Mouse (Mus musculus) hindbrain, embryonic 16.5 days (tissue): ENCODE measurements around the gene Spns2. TPM values are rescaled to one million over a fixed set of nuclear protein-coding genes. Genes with fewer than 3 reads are reported as not detected.

Experiments used
- ATAC-seq: fragments of 200-750 bp; cut with Nextera tagmentation; 2 replicates; pipeline ENCODE4 v1.8.0; 2017; ENCODE audit warnings: moderate TSS enrichment, moderate library complexity
- H3K27ac ChIP-seq: fragments of 300-500 bp; sonication (generic); 2 replicates; pipeline ENCODE4 v1.5.1; 2014; ENCODE audit warnings: low read depth, mild to moderate bottlenecking, control low read depth, low read length, moderate library complexity
- H3K27me3 ChIP-seq: fragments of 300-500 bp; sonication (generic); replicated peaks from 2 replicates; pipeline ENCODE4 v1.6.1; 2014; ENCODE audit warnings: low read length; ENCODE audit not compliant: control insufficient read depth, insufficient read depth
- H3K36me3 ChIP-seq: fragments of 300-500 bp; sonication (generic); 2 replicates; pipeline ENCODE4 v1.6.1; 2014; ENCODE audit warnings: mild to moderate bottlenecking, low read length, moderate library complexity, mixed read lengths; ENCODE audit not compliant: control insufficient read depth, insufficient read depth
- H3K4me1 ChIP-seq: fragments of 300-500 bp; sonication (generic); 2 replicates; pipeline ENCODE4 v1.6.1; 2014; ENCODE audit warnings: low read depth, low read length; ENCODE audit not compliant: control insufficient read depth, insufficient read depth
- H3K4me2 ChIP-seq: fragments of 300-500 bp; sonication (generic); 2 replicates; pipeline ENCODE4 v1.6.1; 2014; ENCODE audit warnings: mild to moderate bottlenecking, low read length, control low read depth, moderate library complexity
- H3K4me3 ChIP-seq: fragments of 300-500 bp; sonication (generic); 2 replicates; pipeline ENCODE4 v1.5.1; 2014; ENCODE audit warnings: mild to moderate bottlenecking, low read length, control low read depth, moderate library complexity
- H3K9ac ChIP-seq: fragments of 300-500 bp; sonication (generic); 2 replicates; pipeline ENCODE4 v1.6.1; 2014; ENCODE audit warnings: low read depth, mild to moderate bottlenecking, control low read depth, low read length, moderate library complexity
- H3K9me3 ChIP-seq: fragments of 300-500 bp; sonication (generic); 2 replicates; pipeline ENCODE4 v1.6.1; 2014; ENCODE audit warnings: mild to moderate bottlenecking, low read length, moderate library complexity; ENCODE audit not compliant: control insufficient read depth
- WGBS: fragments of 180-500 bp; shearing (Covaris S2); extraction: QIAGEN DNeasy Blood & Tissue Kit; methylation state at CpG from one replicate; pipeline ENCODE4 v1.1.7; 2014; 5-methylcytosine and 5-hydroxymethylcytosine counted together
- polyA plus RNA-seq: library from polyadenylated mRNA; unstranded; fragments of >200 nt; fragmentation: Nextera tagmentation; extraction: Ambion mirVana; gene quantifications from 2 replicates; pipeline ENCODE4 v1.2.1, GENCODE M21; 2015

Spns2 gene
- polyA plus RNA-seq, 1 experiment from 2014 or later, result 6.0 TPM

DNA sequence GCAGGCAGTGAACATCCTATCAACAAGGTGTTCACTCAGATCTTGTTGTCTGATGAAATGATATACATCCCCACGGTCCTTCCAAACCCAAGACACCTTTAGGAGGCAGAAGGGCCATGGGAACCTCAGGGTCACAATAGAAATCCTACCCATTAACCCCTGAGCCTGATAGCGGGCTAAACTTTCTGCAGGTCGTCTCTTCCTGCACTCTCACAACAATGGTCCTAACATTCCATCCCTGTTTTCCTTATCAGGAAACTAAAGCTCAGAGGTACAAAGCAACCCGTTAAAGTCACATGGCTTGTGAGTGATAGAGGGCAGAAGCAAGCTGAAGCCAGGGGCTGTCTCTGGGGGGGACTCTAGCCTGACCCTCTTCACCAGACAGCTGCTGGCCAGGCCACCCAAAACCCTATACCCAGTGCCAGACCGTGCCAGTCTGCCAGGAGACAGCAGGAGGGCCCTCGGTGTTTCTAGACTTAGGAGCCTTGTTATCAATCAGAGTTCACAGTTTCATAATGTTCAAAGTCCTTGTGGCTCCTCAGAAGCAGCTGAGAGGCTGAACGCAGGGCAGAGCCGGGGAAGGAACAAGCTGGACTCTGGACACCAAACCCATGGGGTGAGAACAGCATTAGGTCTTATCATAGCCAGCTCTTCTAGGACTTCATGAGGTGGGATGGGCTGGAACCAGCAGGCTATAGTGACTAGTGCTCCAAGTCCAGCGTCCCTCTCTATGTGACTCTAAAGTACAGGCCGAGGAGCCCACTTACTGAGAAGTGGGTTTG, 14.5 kb upstream of the Spns2 start:
- ATAC-seq, result no peak
- H3K27ac ChIP-seq, result no peak overlapping the region
- H3K4me2 ChIP-seq, result no peak overlapping the region
- peaks cover 12% of the 10 kb centered on the region for H3K4me1 ChIP-seq
- H3K27me3 ChIP-seq, result no peaks in the 10 kb centered on the region
- no peaks in the 10 kb centered on the region for H3K36me3 ChIP-seq
- H3K9me3 ChIP-seq, result no peaks in the 10 kb centered on the region
- H3K4me3 ChIP-seq, result no peak overlapping the region
- 73% methylated on average over 10 of the region's 10 CpGs for WGBS
- H3K9ac ChIP-seq, result no peak overlapping the region

DNA sequence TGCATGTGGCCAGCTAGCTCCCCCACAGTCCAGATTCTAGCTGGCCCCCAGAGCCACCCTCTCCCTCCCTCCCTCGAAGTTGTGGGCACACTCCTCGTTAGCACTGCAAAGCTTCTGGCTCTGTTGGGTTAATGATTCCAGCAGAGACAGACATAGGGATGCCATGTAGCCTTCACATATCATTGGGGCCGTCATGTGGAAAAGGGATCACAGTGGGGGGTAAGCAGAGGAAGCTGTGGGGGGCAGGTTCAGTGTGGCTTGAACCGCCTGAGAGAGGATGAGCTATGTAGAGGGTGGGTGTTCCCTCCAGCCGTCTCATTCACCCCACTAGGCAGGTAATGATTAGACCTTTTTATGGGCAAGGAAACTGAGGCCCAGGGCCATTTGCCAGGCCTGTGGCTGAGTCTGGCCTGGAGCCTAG, 13.8 kb upstream of the Spns2 start:
- 18% methylated on average over 5 of the region's 5 CpGs for WGBS
- H3K4me3 ChIP-seq, result no peak overlapping the region
- H3K9me3 ChIP-seq, result no peaks in the 10 kb centered on the region
- H3K9ac ChIP-seq, result no peak overlapping the region
- no peaks in the 10 kb centered on the region for H3K36me3 ChIP-seq
- H3K4me1 ChIP-seq, result peaks cover 12% of the 10 kb centered on the region
- ATAC-seq, result no peak
- H3K27me3 ChIP-seq, result no peaks in the 10 kb centered on the region
- H3K27ac ChIP-seq, result no peak overlapping the region
- H3K4me2 ChIP-seq, result no peak overlapping the region

DNA sequence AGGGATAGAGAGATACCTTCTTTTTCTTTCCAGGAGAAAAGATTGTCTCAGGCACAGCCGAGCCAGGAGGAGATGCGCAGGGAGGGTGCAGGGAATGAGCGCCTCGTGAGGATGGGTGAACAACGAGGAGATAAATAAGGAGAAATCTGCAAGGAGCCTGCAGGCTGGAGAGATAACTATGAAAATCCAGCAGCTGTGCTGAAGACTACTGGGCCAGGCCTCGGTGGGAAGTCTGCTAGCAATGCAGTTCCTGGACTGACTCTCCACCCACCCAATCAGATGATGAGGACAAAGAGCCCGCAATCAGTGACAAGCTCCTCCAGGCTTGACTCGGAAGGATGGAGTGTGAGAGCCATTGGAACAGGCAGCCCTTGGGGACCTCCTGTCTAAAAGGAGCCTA, 12.5 kb upstream of the Spns2 start:
- no peak for ATAC-seq
- 12% methylated on average over 8 of the region's 8 CpGs for WGBS
- Histone ChIP-seq H3K4me1 (peaks cover 14% of the 10 kb centered on the region), H3K4me2 (no peak overlapping the region), H3K27me3 (no peaks in the 10 kb centered on the region), H3K36me3 (no peaks in the 10 kb centered on the region), H3K9ac (peak overlapping the region; percentile 20; the same call in 1 of the 2 replicates), H3K4me3 (no peak overlapping the region), H3K27ac (no peak overlapping the region; the same call in 1 of the 2 replicates), H3K9me3 (no peaks in the 10 kb centered on the region)

DNA sequence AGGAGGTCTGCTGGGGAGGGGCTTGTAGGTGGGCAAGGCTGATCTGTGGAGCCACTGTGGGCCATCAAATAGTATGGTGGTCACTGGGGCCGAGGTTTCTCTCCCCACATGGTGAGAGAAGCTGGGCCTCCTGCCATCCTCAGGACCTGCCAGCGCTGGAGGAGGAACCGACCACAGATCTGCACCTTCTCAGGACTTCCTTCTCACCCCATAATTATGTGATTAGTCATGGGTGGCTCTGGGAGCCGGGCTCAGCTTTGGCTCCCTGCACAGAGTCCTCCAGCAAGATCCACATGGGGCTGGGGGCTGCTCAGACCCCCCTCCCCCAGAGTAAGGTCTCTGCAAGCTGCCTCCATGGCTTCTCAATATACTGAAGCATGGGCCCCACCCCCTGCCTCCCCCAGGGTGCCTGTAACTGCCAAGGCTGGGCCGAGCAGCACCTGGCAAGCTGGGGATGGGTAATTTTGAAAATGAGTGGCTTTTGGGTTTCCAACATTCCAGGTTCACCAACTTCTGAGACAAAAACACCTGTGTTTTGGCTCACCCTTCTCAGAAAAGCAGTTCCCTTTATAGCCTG, 11.8 kb upstream of the Spns2 start:
- peaks cover 14% of the 10 kb centered on the region for H3K4me1 ChIP-seq
- H3K27me3 ChIP-seq, result no peaks in the 10 kb centered on the region
- H3K9ac ChIP-seq, result peak overlapping the region; percentile 20; the same call in 1 of the 2 replicates
- no peak overlapping the region for H3K4me3 ChIP-seq
- H3K9me3 ChIP-seq, result no peaks in the 10 kb centered on the region
- WGBS, result 28% methylated on average over 5 of the region's 5 CpGs
- ATAC-seq, result peak; percentile 21; the same call in 1 of the 2 replicates
- H3K4me2 ChIP-seq, result no peak overlapping the region
- no peak overlapping the region for H3K27ac ChIP-seq
- H3K36me3 ChIP-seq, result no peaks in the 10 kb centered on the region

DNA sequence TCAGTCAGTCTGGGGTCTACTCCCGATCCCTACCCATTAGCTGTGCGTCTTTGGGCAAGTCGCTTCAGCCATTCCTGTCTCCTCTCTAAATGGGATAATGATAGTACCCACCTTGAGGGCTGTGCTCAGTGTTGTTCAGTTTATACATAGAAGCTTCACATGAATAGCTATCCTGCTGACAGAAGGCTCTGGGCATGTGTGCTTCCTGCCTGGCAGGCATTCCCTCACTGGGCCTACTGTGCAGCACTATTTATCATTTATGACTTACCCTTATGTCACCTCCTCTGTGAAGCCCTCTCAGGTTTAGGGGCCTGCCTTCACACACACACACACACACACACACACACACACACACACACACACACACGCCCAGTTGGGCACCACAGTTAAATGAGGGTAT, 10.4 kb upstream of the Spns2 start:
- H3K27ac ChIP-seq, result no peak overlapping the region

DNA sequence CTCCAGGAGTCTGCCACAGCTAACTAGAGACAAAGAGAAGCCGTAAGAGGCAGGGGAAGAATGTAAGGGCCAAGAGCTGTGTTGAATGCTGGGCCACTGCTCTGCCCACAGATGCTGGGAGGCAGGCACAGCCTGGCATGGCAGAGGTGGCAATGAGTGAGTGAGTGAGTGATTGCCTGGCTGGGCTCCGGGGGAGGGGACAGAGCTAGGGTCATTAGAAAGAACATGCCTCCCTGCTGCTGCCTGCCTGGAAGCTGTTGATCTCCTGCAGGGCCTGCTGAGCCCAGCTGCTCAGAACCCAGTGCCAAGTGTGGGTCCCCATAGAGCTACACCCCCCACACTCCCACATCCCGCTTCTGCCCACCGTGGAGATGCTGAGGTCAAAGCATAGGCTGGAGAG, 7.7 kb upstream of the Spns2 start:
- Histone ChIP-seq H3K4me1 (peaks cover 12% of the 10 kb centered on the region), H3K4me3 (no peak overlapping the region), H3K27me3 (no peaks in the 10 kb centered on the region), H3K9ac (no peak overlapping the region), H3K27ac (no peak overlapping the region), H3K9me3 (no peaks in the 10 kb centered on the region), H3K36me3 (no peaks in the 10 kb centered on the region), H3K4me2 (no peak overlapping the region)
- peak; percentile 61 for ATAC-seq
- 25% methylated on average over 3 of the region's 4 CpGs for WGBS

More for the DNA sequence above, 10.4 kb upstream of the Spns2 start:
- no peak overlapping the region for H3K9ac ChIP-seq
- ATAC-seq, result no peak
- no peaks in the 10 kb centered on the region for H3K9me3 ChIP-seq
- no peaks in the 10 kb centered on the region for H3K36me3 ChIP-seq
- 85% methylated on average over 4 of the region's 4 CpGs for WGBS
- H3K4me1 ChIP-seq, result peaks cover 14% of the 10 kb centered on the region
- no peaks in the 10 kb centered on the region for H3K27me3 ChIP-seq
- H3K4me3 ChIP-seq, result no peak overlapping the region
- H3K4me2 ChIP-seq, result no peak overlapping the region

DNA sequence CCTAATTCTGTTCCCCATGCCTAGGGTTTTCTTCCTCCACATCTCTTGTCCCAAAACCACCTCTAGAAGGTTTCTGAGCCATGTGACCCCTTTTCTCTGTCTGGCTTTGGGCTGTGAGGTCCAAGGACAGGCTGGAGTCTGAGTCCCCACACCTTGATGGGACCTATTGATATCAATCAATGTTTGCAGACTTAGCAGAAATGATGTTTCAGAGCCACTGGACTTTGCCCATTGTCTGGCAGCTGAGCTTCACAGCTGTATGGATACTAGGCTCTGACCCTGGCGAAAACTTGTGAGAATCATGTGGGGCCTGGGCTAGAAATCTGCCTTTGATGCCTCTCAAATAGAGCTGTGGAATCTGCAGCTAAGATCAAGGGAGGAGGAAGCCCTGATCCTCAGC, 7.1 kb upstream of the Spns2 start:
- no peak for ATAC-seq
- Histone ChIP-seq H3K9ac (no peak overlapping the region), H3K4me1 (peaks cover 7% of the 10 kb centered on the region), H3K27ac (no peak overlapping the region), H3K9me3 (no peaks in the 10 kb centered on the region), H3K4me2 (no peak overlapping the region), H3K27me3 (no peaks in the 10 kb centered on the region), H3K4me3 (no peak overlapping the region), H3K36me3 (no peaks in the 10 kb centered on the region)
- 75% methylated on average over 1 of the region's 1 CpGs for WGBS

DNA sequence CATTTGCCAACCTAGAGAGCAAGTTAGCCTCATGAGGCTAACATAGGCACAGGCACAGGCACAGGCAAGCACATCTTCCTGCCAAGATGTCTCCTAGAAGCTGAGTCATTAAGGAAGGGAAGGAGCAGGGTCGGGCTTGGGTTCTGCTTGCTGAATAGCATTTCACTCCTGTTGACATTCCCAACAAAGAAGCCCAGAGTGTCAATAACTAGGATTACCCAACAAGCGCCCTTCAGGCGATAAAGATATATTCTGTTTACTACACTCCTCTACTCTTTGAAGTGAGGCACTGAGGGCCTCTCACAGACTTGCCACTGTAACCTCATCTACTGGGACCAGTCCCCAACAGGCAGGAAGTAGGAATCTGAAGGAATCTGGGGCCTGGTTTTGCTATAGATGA, 6.4 kb upstream of the Spns2 start:
- no peaks in the 10 kb centered on the region for H3K36me3 ChIP-seq
- H3K4me3 ChIP-seq, result no peak overlapping the region
- H3K4me2 ChIP-seq, result no peak overlapping the region
- H3K27ac ChIP-seq, result no peak overlapping the region
- H3K4me1 ChIP-seq, result 0 out of 2 replicates have a peak, but pooled peaks cover 2% of the 10 kb centered on the region
- 80% methylated on average over 3 of the region's 3 CpGs for WGBS
- H3K9ac ChIP-seq, result no peak overlapping the region
- H3K27me3 ChIP-seq, result no peaks in the 10 kb centered on the region
- H3K9me3 ChIP-seq, result no peaks in the 10 kb centered on the region
- no peak for ATAC-seq

DNA sequence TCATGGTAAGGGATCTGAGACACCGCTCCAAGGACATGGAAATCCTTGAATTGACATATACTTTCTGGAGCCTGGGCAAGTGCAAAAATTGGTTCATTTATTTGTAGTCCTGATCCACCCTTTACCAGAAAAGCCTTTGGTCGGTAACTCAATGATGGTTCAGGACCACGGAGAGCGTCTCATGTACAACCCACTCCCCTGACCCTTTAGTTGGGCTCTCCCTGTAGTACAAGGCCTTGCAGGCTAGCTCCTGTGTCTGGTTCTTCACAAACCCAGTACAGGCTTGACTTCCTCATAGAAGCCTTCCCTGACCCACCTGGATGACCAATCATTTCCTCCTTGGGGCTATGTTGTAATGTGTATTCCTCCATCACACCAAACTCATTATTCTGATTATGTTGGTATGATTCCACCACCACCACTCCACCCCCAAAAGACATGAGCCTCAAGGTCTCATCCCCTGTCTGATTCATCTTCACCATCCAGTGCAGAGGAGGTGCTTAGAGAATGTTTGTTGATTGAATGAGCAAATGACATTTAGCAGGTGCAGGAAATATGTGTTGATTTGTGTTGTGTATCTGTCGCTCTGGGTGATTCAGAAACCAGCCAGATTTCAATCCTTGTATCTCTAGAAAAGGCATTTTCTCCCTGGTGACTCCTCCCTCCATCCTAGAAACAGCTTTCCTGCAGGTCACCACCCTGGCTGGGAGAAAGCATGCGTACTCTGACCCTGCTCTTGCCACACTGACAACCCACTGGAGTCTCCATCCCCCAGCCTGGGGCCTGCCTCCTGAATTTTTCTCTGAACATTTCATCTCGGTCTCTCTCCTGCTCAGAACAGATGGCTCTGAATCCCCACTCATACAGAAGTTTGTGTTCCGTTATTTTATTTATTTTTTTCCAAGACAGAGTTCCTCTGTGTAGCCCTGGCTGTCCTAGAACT, 4.6 kb upstream of the Spns2 start:
- H3K27me3 ChIP-seq, result no peaks in the 10 kb centered on the region
- H3K4me1 ChIP-seq, result peaks cover 8% of the 10 kb centered on the region; the same call in 1 of the 2 replicates
- no peak overlapping the region for H3K4me2 ChIP-seq
- no peaks in the 10 kb centered on the region for H3K36me3 ChIP-seq
- 56% methylated on average over 8 of the region's 8 CpGs for WGBS
- H3K9ac ChIP-seq, result no peak overlapping the region
- H3K4me3 ChIP-seq, result no peak overlapping the region
- H3K9me3 ChIP-seq, result no peaks in the 10 kb centered on the region
- no peak for ATAC-seq
- H3K27ac ChIP-seq, result no peak overlapping the region
